Mouse (Mus musculus) thymus, postnatal 14 days (tissue): Measurements from ENCODE around the gene App.

Source experiments
- DNase-seq: peaks from one replicate; pipeline ENCODE4 v3.0.0; 2021

Gene App

DNA sequence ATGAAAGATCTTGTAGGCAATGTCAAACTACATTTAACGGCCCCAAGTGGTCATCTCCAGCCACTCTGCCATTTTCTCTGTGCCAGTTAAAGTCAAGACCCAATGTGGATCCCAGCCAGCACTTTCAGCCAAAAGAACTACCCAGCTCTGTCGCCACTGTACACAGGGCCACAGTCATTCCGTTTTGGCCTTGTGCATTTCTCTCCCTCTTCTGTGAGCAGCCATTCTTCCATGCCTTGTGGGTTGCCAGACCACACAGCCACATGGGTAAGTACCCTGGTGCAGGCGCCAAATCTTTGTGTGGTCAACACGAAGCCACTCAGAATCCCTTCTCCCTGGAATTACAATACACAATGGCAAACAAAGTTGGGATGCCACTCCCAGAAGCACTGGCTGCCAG is 57.7 kb downstream of the App start:
- no peak for DNase-seq

DNA sequence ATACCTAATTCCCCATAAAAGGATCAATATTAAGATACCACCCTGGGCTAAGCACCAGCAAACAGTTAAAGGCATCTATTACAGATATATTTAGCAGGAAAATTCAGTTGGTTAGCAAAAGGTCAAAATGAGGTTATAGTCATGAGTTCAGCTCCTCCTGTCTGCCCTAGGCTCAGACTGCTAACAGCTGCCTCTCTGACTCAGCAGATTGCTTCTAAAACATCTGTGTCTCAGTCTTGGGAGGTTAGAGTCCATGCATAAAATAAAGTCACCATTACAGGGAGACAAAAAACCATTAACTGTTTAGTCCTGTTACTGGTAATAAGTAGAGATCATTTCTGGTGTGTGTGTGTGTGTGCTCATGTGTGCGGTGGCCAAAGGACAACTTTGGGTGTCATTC is 58.8 kb downstream of the App start:
- DNase-seq = no peak

DNA sequence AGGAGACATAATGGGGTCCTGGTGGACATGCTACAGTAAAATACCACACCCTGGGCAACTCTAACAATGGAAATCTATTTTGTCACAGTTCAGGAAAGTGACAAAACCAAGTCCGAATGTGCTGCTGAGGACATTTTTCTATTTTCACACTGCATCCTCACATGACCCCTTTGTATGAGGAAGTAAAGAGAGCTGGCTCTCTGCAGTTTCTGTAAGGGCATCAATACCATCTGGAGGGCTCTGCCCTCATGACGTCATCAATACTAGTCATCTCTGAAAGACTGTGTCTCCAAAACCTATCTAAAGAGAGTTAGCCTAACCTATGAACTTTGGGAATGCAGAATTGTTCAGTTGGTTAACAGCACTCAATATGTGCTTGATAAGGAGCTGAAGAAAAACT is 59.6 kb downstream of the App start:
- no peak for DNase-seq

DNA sequence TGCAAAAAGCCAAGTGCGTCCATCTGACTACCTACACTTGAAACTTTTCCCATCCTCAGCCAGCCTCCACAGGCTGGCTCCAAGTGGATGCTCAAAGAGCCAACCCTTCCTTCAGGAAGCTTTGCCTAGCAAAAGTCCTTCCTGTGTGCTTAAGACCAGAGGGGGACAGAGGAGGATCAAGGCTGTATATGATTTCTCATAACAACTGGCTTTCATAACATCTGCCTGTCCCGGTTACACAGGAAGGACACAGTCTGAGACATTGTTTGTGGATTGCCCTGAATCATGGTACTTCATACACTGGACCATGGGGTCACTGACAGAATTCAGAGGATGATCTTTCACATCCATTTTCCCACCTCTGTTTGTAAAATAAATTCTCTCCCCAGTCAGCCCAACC is 61.3 kb downstream of the App start:
- no peak for DNase-seq

DNA sequence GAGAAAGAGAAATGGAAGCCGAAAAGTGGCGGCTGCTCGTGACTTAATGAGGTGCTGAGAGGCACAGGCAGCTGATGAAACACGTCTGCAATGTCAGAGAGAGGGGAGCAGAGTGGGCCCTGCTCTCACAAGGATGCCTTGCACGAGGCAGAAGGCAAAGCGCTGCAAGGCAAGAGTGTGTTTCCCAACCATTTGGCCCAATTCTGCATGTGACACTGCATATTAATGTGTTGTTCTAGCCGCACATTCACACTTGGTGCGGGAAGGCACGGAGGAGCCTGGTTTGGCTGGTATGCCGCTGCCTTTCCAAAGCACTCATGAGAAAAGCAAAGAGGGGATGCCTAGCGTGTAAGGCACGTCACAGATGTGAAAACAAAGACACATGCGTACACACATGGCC is 63.1 kb downstream of the App start:
- no peak for DNase-seq

DNA sequence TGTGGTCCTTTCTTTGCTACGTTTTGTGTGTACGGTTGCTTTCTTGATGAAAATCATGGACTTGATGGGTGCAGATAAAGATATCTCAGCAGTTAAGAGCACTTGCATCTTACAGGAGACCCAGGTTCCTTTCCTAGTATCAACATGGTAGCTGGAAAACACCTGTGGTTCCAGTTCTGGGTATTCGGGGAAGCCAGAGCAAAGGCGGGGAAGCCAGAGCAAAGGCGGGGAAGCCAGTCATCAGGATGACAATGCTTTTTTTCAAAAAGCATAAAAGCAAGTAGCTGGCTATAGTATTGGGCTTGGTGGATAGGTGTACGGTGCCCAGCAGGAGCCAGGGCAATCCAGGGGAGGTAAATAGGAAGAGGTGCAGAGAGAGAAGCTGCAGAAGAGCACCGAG is 65.1 kb downstream of the App start:
- DNase-seq = no peak

DNA sequence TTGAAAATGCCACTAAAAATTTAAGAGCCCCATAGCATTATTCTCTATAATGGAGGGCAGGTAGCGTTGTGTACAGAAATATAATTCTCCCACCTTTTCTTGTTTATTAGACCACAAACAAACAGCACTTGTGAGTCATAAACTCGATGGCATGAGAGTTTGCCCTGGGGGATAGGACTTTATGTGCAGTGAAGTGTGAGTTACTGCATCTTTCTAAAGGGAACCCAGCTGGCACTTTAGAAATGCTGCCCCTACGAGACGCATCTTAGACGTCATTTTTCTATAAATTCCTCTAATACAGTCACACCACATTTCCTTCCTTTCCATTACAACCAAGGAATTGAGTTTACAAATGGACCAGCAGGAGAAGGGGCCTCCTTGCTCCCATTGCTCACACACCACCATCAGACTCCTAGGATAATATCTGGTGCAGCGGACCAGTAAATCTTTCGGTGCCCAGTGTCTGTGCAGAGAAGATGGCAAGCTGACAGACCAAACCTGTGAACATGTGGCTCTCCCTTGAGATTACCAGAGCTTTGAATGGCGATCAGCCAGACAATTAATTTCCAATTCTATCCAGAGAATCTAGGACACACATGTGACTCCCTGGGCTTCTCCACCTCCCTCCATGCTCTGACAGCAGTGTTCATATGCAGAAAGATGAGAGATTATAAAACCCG is 66.8 kb downstream of the App start:
- no peak for DNase-seq

DNA sequence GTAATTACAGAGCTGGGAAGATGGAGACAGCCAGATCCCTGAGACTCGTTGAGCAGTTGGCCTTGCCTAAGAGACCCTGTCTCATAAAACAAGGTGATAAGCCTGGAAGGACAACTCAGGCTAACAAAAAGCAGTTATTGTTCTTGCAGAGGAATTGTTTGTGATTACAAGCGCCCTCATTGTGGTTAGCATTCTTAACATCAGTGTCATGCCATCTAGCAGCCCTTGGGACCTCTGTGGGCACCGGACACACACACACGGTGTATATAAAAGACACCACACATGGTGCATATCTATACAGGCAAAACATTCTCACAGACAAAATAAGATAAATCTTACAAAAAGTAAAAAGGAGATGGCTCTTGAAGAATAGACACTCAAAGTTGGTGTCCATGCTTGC is 68.0 kb downstream of the App start:
- no peak for DNase-seq

DNA sequence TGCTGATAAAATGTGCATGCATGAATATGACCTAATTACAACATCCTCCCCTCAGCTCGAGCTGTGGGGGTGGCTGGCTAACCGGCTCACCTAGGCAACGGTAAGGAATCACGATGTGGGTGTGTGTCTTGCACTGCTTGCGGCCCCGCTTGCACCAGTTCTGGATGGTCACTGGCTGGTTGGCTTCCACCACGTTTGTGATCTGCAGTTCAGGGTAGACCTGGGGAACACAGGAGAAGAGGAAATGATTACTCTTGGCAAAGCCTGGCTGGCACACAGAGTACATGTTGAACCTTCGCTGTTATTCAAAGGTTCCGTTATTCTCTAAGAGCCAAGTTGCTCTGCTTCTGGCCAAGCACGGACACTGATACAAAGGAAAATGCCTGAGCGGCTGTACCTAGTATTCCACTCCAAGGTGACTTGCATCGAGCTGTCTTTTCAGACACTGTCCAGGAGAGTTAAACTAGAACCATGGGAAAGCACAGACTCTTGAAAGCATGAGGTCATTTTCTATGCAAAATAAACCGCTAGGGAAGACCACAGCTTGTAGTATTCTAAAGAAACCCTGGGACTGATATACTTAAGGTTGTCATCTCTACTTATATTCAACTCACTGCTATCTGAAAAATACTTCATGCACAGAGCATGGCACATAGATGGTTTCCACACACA is 70.3 kb downstream of the App start:
- DNase-seq = no peak

DNA sequence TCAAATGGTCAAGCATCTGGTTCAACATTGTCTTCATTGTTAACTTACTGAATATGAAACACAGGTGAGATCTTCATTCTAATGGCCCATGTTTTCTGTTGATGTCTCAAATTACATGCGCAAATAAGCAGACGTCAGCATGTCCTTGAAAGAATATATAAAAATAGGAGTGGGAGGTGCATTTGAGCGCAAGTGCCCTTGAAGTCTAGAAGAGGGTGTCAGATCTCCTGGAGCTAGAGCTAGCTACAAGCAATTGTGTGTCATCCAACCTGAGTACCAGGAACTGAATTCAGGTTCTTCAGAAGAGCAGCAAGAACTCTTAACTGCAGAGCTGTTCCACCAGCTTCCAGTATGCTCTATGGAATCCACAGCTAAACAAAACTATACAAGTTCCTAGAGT is 72.0 kb downstream of the App start:
- DNase-seq = no peak

DNA sequence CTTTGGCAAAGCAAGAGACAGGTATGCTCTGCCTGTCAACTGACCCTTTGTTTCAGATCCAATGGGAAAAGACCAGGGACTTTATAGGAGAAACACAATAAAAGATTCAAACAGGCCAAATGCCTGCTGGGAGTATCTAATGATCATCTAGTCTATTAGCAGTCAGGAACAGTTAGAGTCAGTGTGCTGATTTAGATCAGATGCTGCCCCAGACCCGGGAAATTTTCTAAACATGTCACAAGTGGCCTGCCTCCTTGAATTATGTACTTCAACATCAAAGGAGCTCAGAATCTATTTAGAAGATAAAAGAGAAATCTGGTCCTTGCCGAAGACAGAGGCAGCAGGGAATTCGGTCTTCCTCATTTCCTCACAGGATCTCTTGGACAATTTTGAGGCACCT is 72.8 kb downstream of the App start:
- DNase-seq = no peak

DNA sequence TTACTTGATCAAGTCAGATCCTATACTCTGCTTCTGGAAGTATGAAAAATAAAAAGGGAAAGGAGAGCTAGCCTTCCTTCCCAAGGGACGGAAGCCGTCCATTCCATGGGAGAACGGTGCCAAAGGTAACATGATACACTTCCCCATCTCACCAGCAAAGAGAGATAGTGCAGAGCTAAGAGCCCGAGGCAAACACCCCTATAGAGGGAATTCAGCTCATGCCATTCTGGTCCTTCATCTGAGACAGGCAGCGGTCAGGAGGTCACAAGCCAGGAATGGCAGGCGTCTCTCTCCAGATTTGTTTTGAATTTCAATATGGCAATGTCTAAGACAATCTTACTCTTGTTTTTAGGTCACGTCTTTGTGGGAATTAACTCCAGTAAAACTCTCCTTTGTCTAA is 74.1 kb downstream of the App start:
- no peak for DNase-seq

DNA sequence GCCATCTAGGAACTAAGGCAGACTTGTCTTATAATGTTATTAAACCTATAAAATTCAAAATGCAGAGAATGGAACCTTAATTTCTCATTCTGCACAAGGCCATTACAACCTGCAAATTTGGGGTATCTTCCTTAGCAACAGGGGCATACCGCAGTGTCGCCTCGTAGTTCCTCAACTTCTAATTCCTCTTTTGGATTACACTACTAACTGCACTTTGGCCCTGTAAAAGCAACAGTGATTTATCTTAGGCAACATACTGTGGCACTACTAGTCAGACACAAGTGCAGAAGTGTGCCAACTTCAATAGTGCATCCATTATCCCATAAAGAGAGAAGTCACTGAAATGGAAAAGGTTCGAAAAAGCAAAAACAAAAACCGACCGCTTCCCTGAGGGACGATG is 74.5 kb downstream of the App start:
- no peak for DNase-seq

DNA sequence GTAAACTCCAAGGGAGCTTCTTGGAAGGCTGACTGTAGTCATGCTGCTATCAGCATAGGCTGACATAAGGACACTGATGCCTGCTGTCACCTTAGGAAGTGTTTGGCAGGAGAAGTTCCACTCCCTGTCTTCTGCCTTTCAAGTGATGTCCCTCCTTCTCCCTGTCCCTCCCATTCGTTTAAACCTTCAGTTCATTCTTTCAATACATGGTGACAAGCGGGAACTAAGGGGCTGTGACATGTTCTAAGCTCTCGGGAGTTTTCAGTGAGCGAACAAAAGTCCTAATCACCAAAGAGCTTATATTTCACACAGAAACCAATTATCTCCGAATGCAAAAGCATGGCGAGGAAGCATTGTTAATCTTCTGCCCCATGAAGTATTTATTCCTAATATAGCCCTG is 77.2 kb downstream of the App start:
- no peak for DNase-seq

DNA sequence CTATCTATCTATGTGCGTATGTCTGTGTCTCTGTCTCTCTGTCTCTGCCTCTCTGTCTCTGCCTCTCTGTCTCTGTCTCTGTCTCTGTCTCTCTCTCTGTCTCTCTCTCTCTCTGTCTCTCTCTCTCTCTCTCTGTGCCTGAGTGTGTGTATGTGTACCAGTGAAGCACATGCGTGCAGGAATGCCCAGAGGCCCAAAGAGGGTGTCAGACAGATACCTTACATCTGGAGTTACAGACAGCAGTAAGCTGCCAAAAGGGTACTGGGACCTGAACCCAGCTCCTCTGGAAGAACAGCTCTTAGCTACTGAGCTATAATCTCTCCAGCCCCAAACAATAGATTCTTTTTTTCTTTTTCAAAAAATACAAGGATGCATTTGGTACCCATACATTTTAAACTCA is 77.6 kb downstream of the App start:
- no peak for DNase-seq

DNA sequence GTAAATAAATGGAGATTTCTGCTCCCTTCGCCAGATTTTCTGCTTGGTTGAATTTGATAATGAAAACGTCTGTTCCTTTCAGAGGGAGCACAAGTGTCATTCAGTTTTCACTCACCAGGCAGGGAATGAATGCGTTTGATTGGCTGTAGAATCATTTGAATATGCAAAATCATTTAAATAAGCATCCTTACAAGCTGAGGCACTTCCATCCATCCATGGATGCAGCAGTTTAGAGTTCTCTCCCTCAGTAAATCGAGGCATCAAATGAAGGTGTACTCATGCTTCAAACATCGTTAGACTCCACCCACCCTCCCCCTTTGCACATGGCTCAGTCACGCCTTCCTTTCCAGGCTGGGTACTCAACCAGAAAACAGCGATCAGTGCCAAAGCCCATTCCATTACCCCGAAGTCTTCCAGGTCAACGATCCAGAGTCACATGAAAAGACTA is 80.9 kb downstream of the App start:
- no peak for DNase-seq

DNA sequence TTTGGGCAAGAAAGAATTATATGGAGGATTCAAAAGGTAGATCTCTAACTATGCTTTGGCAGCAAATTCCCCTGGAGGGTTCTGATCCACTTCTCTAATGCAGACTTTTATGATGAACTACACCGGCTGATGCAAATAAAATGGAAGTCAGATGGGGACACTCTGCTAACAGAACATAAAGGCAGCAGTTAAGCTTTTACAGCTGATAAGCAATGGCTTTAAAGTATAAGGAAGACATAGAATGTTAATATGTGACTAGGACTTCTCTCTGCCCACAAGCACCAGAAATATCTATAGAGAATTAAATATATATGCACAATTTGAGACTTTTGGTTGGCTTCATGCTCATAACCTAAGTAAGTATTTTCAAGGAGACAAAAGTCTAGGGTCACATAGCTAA is 81.4 kb downstream of the App start:
- DNase-seq = no peak

DNA sequence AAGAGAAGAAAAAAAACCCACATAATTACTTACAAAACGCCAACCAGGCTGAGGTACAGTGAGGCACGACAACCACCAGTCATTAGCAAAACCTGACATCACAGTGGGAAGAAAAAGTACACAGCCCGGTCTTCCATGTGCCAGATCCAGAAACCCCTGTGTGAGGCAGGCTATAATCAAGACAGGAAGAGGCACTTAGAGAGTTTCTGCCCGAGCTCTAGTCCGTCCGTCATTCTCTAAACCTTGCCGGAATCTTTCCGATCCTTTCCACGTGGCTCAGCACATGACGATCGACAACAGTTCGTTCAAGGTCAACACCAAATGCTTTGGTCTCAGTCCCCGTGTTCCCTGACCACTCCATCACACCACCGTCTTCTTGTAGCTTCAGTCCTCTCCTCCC is 82.6 kb downstream of the App start:
- no peak for DNase-seq

DNA sequence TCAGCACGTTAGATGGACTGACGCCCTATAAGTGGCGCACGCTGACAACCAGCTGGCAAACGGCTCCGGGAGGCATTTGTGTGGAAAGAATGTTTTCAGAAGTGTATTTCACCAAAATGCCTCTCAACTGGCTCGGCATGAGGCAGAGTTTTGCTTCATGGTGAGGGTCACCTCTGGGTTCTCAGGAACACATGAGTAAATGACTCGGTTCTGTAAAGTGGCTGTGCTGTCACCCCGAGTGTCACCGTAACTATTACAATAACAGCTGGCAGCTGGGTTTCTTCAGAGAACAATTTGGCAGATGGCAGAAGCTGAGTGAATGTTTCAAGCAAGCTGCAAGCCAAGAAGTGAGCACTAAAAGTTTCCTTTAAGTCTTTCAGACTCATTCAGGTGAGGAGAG is 85.4 kb downstream of the App start:
- no peak for DNase-seq

DNA sequence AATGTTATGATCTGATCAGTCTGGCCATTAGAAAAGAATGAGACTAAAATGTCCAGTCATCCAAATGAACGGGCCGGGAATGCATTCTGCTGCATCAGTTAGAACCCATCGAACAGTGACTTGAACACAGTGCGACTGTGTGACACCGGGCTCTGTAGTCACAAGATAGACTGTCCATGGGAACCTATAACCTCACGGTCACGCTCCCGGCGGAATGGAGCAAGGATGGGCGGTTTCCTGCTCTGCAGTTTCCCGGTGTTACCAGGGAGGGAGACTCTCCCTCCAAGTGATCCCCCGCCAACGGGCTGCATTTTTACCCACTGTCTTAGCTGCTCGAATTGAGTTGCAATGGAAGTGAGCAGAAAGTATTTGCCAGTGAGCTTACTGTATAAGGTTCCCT is 87.3 kb downstream of the App start:
- DNase-seq = no peak

DNA sequence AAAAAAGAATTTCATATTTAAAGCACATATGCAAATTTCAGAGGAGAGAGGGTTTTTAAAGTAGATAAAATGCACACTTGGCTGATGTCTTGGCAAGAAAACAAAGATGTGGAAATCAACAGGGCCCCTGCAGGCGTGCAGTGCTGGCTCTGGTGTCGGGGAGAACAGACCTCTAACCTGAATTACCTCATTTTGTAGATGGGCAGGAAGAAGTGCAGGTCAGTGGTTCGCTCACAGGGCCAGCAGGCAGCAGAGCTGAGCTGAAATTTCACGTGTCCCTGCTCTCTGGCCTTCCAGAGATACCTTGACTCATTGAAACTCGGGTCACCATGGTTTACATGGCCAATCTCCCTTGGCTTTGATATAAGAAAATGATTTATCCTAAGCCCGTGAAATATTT is 87.7 kb downstream of the App start:
- no peak for DNase-seq

DNA sequence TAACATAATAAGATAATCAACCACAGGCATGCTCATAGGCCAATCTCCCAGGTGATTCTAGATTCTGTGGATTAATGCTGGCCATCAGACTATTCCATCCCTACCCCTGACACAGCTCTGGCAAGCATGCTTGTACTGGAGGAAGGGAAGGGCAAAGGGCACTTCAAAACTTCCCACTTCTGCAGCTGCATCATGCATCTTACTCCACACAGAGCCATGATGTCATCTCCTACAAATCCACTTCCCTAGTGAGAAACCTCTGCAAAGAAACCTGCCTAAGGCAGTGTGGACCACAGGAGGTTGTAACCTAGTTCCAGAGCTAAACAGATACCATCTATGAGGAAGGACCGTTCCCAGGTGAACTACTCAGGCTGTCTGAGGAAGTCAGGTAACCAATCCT is 89.4 kb downstream of the App start:
- no peak for DNase-seq

DNA sequence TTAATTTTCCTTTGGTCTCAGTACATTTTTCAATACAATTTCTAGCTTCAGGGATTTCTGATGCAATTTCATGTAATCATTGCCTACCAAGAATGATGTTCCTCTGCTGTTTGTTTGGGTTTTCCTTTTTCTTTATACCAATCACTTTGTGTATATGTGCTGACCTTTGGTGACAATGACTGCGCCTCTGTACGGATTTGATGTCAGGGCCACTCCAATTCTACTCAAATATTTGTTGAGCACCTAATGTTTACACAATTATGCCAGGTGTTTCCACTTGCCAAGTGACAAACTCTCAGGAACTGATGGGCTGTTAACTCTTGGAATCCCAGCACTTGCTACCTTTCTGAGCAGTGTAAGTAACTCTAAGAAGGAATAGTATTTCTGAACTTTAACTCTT is 98.2 kb downstream of the App start:
- DNase-seq = no peak

DNA sequence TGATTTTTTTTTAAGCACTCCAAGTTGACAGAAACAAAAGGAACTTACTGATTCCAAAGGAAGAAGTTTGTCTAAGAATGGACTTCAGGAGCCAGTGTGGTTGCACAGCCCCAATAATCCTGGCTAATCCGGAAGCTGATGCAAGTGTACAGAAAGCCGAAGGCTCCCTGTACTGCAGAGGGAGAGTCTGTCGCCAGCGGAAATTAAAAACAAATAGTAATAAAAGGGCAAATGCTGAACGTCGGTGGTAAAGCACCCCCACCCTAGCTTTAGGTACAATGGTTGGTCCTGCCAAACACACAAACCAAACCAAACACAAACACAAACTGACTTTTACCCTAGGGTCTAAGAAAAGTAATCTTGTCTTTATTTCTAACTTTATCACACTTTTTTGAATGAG is 98.7 kb downstream of the App start:
- DNase-seq = no peak

DNA sequence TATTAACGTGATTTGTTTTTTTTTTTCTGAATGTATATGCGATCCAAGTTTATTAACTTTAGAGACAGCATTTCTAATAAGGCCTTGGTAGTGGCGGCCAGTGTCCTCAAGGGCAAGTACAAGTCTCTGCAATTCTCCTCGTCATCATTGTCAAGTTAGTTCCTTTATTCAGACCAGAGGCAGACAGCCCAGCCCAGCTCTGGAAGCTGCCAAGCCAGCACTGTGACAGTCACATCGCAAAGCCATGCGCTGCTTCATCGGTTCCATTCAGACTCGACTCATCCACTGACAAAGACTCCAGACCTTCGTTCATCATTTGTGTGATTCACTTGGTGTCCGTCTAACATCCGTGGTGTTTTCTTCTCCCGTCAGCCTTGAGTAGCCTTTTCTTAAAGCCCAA is 100.9 kb downstream of the App start:
- DNase-seq = no peak
